ENCODE assay signal across 17 mouse cellular contexts in genomic region chr16:76047066-76047465, GRCm38 (mm10).
"Had no signal": no experiment of that assay in that cellular context is flagged by ENCODE, and none has a peak within 500 bp of the region (broad histone marks: within the 10 kb centered on the region; RNA-seq: fewer than 3 reads in every experiment).

No protein-coding gene starts in this region.

- DNase-seq: liver, postnatal 0 days; lung, postnatal 14 days; lung, postnatal 36 days; right cerebral cortex, postnatal 14 days; thymus, adult 2 months; thymus, postnatal 25 days; thymus, postnatal 4 days had no signal

- H3K9me3 ChIP-seq: liver, embryonic 15.5 days; lung, embryonic 15.5 days; megakaryocyte, embryonic 14.5 days; midbrain, embryonic 13.5 days; midbrain, embryonic 15.5 days; neural tube, embryonic 12.5 days; stomach, embryonic 15.5 days had no signal

- H3K27ac ChIP-seq: liver, embryonic 15.5 days; lung, embryonic 15.5 days; macrophage; midbrain, embryonic 13.5 days; midbrain, embryonic 15.5 days; neural tube, embryonic 12.5 days; stomach, embryonic 15.5 days; stomach, postnatal 0 days had no signal

- H3K36me3 ChIP-seq: liver, embryonic 15.5 days; lung, embryonic 15.5 days; midbrain, embryonic 13.5 days; midbrain, embryonic 15.5 days; neural tube, embryonic 12.5 days; stomach, embryonic 15.5 days had no signal

- H3K4me1 ChIP-seq: liver, embryonic 15.5 days; lung, embryonic 15.5 days; megakaryocyte, embryonic 14.5 days; midbrain, embryonic 13.5 days; midbrain, embryonic 15.5 days; neural tube, embryonic 12.5 days; stomach, embryonic 15.5 days had no signal

- H3K27me3 ChIP-seq: liver, embryonic 15.5 days; lung, embryonic 15.5 days; megakaryocyte, embryonic 14.5 days; midbrain, embryonic 13.5 days; midbrain, embryonic 15.5 days; neural tube, embryonic 12.5 days; stomach, embryonic 15.5 days had no signal

- H3K9ac ChIP-seq: liver, embryonic 15.5 days; liver, postnatal 0 days; lung, embryonic 15.5 days; midbrain, embryonic 13.5 days; midbrain, embryonic 15.5 days; neural tube, embryonic 12.5 days; stomach, embryonic 15.5 days had no signal

- H3K4me3 ChIP-seq: liver, embryonic 15.5 days; lung, embryonic 15.5 days; megakaryocyte, embryonic 14.5 days; midbrain, embryonic 13.5 days; midbrain, embryonic 15.5 days; neural tube, embryonic 12.5 days; stomach, embryonic 15.5 days had no signal

- ATAC-seq: liver, postnatal 0 days; midbrain, embryonic 13.5 days; midbrain, embryonic 15.5 days had no signal

- H3K4me2 ChIP-seq: liver, embryonic 15.5 days; lung, embryonic 15.5 days; midbrain, embryonic 11.5 days; midbrain, embryonic 13.5 days; midbrain, embryonic 15.5 days; neural tube, embryonic 12.5 days; stomach, embryonic 15.5 days had no signal
